Mouse (Mus musculus): ENCODE results near the gene 2310050C09Rik.

GRCm38 (mm10) chr3:92894489-92894888, 24.5 kb upstream of the 2310050C09Rik start:
- TF ChIP-seq CTCF (IDR thresholded peaks at IDR 0.05; ENCODE audit: borderline replicate concordance, insufficient read depth, low read depth, low read length) (no peak), POLR2A (IDR thresholded peaks at IDR 0.05; ENCODE audit: borderline replicate concordance, insufficient read depth, low read length) (no peak)

All from cerebellum, adult 2 months (tissue).